In genomic region chr17:67314491-67315205, GRCm38 (mm10) we compare ENCODE assay signal across 14 mouse cellular contexts. TPM values are rescaled to one million over a fixed set of nuclear protein-coding genes. Genes with fewer than 3 reads are reported as not detected.
A peak's percentile ranks its signal among the peaks of the same experiment; 100 is the strongest.
DNase-seq lines count a peak whose midpoint lies in the region.
"Had no signal": no experiment of that assay in that cellular context is flagged by ENCODE, and none has a peak within 500 bp of the region (broad histone marks: within the 10 kb centered on the region; RNA-seq: fewer than 3 reads in every experiment).

No protein-coding gene starts in this region.

- peak; percentile 3 to 25 for DNase-seq in left cerebral cortex, postnatal 10 days (ENCODE audit: extremely low spot score in 1 of 2, low spot score in 2 of 2)
- no peak for DNase-seq in left cerebral cortex, adult 9 months (ENCODE audit: low spot score in 2 of 2)
- peak; percentile 57 for DNase-seq in brain, adult 2 months (ENCODE audit: low read depth, low spot score)
- peak; percentile 24 for DNase-seq in fibroblast of lung, adult 2 months (ENCODE audit: low read depth)
- DNase-seq in lung, postnatal 14 days, result peak; percentile 41
- no peak for DNase-seq in spleen, postnatal 10 days (ENCODE audit: low spot score in 2 of 2)
- DNase-seq in adrenal gland, postnatal 36 days, result no peak
- DNase-seq: adrenal gland, adult 2 months; embryo, embryonic 11 days; forebrain, postnatal 0 days; gastrocnemius, postnatal 36 days; heart, postnatal 14 days; kidney, adult 18-20 months; right cerebral cortex, postnatal 14 days had no signal

- intact Hi-C loops in left cerebral cortex, postnatal 10 days (cut with DNase I), result no loop called here

RNA-seq across cellular contexts. Expression of gene Ptprm, which starts 39.6 kb away (rescaled TPM):
- total RNA-seq in left cerebral cortex, postnatal 10 days (2021), result 10 to 100 TPM; 40.4 to 43.0 TPM
- 10 to 100 TPM; 29.3 to 34.4 TPM for total RNA-seq in adrenal gland, postnatal 36 days (2021)

Comparison
In these comparisons a context has a peak if more than half of its experiments do, and no peak if none do; other contexts are left out.
1. DNase-seq: peak in left cerebral cortex, postnatal 10 days (2 of 2), brain, adult 2 months (single experiment), fibroblast of lung, adult 2 months (single experiment) and lung, postnatal 14 days (single experiment); none in left cerebral cortex, adult 9 months (0 of 2), spleen, postnatal 10 days (0 of 2) and adrenal gland, postnatal 36 days (0 of 2).